Mouse (Mus musculus) large intestine, adult 2 months (tissue): ENCODE data around the gene Xntrpc. TPM values are rescaled to one million over a fixed set of nuclear protein-coding genes. Genes with fewer than 3 reads are reported as not detected.
"Not testable (repeated sequence)": the region's sequence is repeated elsewhere in the genome, so short reads cannot be mapped to it uniquely, and the experiment has no call there.

Experiments
- DNase-seq: peaks from one replicate; pipeline ENCODE4 v3.0.0-alpha.2; 2012; ENCODE audit warnings: low read depth, low spot score
- WGBS: fragments of 180-500 bp; shearing (Covaris S2); methylation state at CpG from one replicate; pipeline ENCODE4 v1.1.7; 2018; 5-methylcytosine and 5-hydroxymethylcytosine counted together
- polyA plus RNA-seq: library from polyadenylated mRNA; depleted of rRNA; stranded (reverse); fragments of >200 nt; gene quantifications from 2 replicates; pipeline ENCODE4 v1.2.3, GENCODE M21; 2012; rRNA removed

Gene Xntrpc
- 1.5 and 2.2 TPM in 2 replicates for polyA plus RNA-seq

DNA sequence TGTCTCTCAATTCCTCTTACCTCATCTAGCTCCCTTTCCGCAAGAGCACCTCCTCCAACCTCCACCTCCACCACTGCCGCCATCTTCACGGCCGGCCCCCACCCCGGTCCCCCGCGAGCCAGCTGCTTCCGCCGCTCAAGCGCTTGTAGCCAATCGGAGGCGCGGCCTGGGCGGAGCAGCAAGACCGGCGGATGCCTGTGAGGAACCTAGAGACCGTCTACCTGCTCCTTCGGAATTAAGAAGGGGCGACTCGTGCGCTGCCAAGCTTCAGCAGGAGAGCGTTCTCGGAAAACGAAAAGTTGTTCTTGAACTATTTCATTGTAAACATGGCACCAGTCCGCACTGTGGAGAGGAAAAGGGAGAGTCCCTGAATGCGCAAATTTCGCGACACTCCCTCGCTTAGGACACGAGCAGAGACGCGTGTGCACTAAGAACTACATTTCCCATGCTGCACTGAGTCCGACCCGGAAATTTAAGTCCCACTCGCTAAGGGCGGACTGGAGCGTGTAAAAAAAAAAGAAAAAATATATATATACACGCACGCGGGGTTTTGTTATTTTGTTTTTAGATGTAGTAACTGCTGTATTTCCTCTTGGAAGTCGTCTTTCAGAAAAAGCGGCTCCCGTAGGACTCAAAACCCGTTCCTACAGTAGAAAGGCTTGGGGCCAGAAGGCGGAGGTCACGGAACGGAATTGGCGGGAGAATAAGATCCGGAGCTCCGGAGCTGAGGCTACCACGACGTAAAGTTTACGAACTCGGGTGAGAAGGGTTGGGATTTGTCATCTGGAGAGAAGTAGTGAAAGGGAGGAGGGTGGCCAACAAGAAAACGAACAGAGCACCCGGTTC lies at the start of gene Xntrpc, which contains the start of the genes Rnf121 and Xndc1:
Xntrpc (plus strand) TSS at position 668 of the 846 bp plus-strand sequence.
Rnf121 (minus strand) TSS at position 424 of the 846 bp plus-strand sequence.
Xndc1 (plus strand) TSS at position 466 of the 846 bp plus-strand sequence.
- under 1% methylated on average over 56 of the region's 56 CpGs for WGBS
- DNase-seq, result peak; percentile 87

DNA sequence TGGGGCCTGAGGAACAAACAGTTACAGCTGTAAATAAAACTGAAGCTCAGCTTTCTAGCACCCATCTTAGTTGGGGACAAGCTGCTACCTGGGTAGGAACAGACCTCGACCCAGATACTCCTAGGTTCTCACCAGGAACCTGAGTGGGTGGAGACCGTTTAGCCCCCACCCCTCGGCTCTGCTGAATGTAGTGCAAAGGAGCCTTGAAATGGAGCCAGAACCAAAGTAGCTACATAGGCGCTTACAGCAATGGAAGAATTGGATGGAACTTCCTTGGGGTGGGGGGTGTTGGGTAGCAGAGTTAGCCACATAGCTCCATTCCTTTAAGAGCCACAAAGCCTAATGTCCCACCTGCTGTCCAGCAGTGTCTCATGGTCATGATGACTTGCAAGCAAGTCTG lies 48.6 kb upstream of the Xntrpc start:
- WGBS, result 54% methylated on average over 4 of the region's 4 CpGs
- DNase-seq, result no peak

GRCm38 (mm10) chr7:102017452-102017851 lies 48.1 kb upstream of the Xntrpc start:
- DNase-seq, result peak; percentile 27

DNA sequence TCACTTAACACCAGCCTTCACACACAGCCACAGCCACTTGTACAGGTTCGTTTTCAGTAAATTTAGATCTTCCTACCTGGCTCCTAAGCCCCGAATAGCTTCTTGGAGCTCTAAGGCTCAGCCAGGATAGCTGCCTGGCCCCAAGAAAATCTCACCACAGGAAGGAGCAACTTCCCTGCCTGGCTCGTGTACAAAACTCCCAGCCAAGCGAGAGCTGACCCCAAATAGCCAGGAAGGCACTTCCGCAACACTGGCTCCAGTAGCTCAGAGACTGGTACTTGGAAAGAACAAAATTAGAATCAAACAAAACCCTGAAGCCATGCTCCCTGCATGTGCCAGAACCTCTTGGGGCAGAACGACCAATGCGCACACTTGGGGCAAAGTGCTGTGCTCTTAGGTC lies 47.5 kb upstream of the Xntrpc start:
- 72% methylated on average over 7 of the region's 7 CpGs for WGBS
- no peak for DNase-seq

More at GRCm38 (mm10) chr7:102017452-102017851, 48.1 kb upstream of the Xntrpc start:
- WGBS, result 15% methylated on average over 5 of the region's 5 CpGs

GRCm38 (mm10) chr7:102018590-102018989 lies 46.9 kb upstream of the Xntrpc start, which contains the start of gene Il18bp:
TSS of gene Il18bp (minus strand) at chr7:102018690.
- no peak for DNase-seq

DNA sequence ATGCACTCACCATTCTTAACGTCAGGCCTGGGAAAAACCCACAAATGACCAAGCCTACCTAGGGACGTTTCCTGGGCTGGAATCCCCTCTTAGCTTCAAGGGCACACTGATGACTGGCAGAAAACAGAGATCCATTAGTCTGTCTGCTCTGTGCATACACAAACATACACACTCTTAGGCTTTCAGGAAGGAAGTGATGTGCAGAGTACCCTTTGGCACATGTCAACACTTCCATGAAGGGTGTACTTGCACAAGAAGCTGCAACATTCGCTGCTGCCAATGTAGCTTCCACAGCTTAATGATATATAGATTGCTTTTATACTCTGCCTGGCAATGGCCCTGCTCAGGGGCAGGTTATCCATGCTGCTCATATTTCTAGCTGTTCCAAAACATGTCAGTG lies 46.2 kb upstream of the Xntrpc start:
- DNase-seq, result no peak
- WGBS, result 62% methylated on average over 3 of the region's 3 CpGs

More at GRCm38 (mm10) chr7:102018590-102018989, 46.9 kb upstream of the Xntrpc start, which contains the start of gene Il18bp:
- WGBS, result 86% methylated on average over 3 of the region's 3 CpGs

DNA sequence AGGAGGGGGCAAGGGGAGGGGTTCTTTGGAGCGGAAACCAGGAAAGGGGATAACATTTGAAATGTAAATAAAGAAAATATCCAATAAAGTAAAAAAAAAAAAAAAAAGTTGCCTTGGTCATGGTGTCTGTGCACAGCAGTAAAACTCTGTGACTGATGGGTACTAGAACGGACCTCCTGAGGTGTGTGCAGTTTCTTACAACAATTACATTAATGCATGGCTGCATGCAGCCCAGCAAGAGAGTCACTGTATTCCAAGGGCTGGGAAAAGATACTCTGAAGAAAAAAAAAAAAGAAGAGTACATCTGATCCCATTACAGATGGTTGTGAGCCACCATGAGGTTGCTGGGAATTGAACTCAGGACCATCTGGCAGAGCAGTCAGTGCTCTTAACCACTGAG lies 44.6 kb upstream of the Xntrpc start:
- not testable (repeated sequence) for DNase-seq
- WGBS, result 87% methylated on average over 2 of the region's 2 CpGs

DNA sequence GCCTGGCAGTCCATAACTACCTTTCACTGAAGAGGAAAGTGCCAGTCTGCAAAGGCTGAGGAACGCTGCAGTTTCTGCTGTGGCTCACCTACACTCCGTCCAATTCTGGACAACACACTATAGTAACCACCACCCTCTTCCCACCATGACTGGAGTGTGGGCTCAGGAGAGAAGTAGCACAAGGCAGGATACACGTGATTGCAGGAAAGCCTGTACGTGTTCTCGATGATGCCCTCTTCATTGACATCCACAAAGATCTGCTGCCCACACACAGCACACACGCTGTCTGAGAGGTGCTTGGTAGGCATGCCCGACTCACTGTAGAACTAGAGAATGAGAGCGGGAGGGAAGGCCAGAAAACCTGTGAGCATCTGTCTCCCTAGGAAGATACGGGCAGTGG lies 41.7 kb upstream of the Xntrpc start:
- DNase-seq, result no peak
- WGBS, result 94% methylated on average over 9 of the region's 9 CpGs

DNA sequence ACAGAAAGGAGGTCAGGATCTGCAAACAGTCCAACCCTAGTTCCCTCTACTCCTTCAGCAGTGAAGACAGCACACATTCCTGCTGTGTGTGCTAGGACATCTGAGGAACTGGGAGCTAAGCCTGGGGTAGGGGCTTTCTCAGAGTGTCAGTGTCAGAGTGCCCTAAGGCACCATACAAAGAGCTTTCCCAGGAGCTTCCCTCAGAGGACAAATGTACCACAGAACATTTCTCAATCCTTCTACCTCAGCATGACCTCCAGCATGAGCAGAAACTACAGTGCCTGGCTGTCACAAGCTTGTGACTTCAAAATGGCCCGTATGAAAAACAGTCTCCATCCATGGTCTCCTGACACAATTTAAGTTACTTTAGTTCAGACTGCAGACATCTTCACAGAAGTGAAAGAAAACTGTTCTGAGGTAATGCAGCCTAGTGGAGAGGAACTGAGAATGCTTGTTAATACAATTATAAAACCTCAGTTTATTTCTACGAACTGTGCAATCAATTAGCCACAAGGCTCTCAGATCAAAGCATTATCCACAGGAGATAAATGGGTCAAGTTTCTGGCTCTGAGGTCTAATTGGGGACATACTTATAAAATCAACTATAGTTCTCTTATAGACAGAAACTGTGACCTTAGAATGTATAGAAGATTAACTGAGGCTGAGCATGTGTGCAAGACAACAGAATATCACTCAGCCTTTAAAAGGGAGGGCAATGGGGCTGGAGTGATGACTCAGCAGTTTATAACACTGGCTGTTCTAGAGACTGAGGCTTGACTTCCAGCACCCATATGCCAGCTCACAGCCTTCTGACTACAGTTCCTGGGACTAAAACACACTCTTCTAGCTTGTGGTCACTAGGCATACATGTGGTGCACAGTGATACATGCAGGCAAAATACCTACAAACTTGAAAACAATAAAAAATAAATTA lies 40.1 kb upstream of the Xntrpc start:
- WGBS, result 86% methylated on average over 2 of the region's 2 CpGs
- no peak for DNase-seq

DNA sequence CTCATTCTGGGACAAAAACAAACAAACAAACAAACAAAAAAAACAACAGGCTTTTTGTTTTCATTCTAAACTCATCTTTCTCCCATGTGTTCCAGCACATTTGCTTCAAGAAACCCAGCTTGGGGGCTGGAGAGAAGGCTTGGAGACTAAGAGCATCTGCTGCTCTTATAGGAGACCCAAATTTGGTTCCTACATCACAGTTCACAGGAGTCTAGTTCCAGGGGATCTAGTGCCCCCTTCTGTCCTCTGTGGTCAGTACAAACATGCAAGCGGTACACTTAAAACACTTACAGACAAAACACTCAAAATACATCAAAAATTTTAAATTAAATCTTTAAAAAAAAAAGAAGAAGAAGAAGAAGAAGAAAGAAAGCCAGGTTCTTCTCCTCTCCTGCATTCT lies 30.6 kb upstream of the Xntrpc start:
- no peak for DNase-seq

DNA sequence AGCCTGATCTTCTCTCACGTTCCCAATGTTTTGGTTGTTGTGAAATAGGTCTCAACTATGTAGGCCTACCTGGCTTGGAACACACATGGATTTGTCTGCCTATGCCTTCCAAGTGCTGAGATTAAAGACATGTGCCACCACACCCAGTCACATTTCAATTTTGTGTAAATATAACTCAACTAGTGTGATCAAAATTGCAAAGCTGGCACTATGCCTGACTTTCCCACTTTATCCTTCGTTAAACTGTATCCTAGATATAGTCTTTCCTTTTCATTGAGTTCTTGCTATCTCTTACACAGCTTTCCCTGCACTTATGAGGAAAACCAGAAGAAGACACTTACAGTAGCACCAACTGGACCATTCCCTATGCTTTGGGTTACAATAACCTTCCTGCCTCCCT lies 30.0 kb upstream of the Xntrpc start:
- DNase-seq, result no peak
- WGBS, result 60% methylated on average over 2 of the region's 2 CpGs

More for the DNA sequence above, 30.6 kb upstream of the Xntrpc start:
- WGBS, result 98% methylated on average over 1 of the region's 1 CpGs

DNA sequence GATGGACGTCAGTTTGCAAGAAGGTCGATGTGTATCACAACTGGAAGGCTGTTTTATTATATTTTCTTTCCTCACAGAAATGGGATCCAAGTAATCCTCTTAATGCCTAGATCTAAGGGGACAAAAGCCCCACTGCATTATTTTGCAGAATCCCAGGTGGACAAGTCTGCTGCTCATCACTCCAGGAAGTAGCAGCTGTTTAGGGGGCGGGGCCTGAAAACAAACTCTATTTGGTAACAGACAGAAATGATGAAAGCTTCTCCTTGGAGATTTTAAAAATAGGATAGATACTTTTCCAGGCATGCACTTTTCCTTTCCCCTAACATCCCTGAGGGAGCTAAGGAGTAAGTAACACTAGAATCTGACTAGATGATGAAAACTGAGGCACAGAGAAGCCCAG lies 28.2 kb upstream of the Xntrpc start:
- no peak for DNase-seq
- WGBS, result 85% methylated on average over 3 of the region's 3 CpGs

GRCm38 (mm10) chr7:102042314-102042713 lies 23.2 kb upstream of the Xntrpc start:
- WGBS, result 20% methylated on average over 2 of the region's 2 CpGs
- no peak for DNase-seq

DNA sequence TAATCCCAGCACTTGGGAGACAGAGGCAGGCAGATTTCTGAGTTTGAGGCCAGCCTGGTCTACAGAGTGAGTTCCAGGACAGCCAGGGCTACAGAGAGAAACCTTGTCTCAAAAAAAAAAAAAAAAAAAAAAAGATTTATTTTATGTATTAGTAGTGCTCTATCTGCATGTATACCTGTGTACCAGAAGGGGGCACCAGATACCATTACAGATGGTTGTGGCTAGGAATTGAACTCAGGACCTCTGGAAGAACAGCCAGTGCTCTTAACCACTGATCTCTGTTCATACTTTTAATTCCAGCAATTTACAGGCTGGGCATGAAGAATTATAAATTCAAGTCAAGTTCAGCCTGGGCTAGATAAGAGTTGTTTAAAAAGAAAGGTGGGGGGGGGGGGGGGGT lies 17.0 kb upstream of the Xntrpc start:
- DNase-seq, result not testable (repeated sequence)

DNA sequence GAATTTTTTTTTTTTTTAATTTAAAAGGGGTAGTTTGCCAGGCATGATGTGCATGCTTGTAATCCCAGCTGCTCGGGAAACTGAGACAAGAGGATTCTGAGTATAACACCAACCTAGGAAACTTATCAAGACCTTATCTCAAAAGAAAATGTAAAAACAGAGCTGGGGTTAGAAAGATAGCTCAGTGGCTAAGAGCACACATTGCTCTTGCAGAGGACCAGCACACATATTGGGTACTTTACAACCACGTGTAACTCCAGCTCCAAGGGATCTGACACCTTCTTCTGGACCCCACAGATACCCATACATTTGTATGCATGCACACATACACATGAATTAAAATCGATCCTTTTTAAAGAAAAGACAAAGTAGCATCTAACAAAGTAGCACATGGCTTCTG lies 4.2 kb upstream of the Xntrpc start:
- DNase-seq, result no peak
- WGBS, result 65% methylated on average over 3 of the region's 3 CpGs

DNA sequence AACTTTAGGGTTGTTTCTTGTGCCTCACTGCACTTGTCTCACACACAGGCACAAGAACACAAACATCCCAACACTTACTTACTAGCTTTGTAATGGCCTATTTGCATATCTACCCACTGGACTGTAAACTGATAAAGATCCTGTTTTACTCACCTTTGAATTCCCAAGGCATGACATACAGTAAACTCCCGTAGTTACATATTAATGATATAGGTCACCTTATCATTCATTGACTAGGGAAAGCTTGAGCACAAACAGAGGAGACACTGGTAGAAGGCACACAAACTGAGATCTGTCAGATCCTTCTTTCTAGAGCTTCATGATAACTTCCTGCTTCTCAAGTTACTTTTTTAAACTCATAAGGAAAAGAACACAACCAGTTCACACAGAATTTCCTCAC lies 3.3 kb upstream of the Xntrpc start:
- DNase-seq, result peak; percentile 70
- WGBS, result 42% methylated on average over 1 of the region's 1 CpGs

DNA sequence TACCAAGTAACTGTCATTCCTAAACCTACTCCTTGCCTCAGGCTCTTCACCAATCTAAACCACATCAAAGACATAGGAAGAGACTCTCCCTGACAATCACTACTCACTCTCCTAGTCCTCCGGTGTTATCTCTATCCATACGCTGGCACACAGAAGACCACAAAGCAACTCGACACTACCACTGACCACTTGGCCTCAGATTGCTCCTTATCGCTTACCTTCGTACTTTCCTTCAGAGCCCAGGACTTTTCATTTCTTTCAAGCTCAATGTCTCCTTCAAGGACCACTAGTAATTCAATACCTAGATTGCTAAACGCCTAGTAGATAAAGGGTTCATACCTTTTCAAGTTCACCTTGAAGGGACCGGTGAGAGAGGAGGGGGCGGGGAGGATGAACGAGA lies 1.6 kb upstream of the Xntrpc start:
- DNase-seq, result no peak
- 57% methylated on average over 9 of the region's 9 CpGs for WGBS

DNA sequence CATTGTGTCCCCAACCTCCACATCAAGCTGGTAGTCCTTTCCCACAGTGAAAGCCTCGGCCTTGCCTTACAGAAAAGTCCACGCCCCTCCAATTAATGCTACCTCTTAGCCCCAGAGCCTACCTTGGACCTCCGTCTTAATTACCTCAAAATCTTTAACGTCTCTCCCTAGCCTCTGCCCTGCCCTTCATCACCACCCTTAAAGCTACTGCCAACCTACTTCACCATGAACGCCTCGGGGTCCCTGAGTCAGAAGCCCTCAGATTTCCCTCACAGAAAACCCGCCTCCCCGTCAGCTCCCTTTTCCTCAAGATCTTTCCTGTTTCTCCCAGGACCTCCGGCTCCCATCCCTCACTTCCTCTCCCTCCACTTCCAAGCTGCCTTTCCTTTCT lies 863 bp upstream of the Xntrpc start:
- DNase-seq, result no peak
- 1% methylated on average over 9 of the region's 9 CpGs for WGBS

GRCm38 (mm10) chr7:102066363-102066762 lies 850 bp downstream of the Xntrpc start:
- 53% methylated on average over 6 of the region's 6 CpGs for WGBS
- DNase-seq, result no peak

GRCm38 (mm10) chr7:102076714-102077296 lies 11.3 kb downstream of the Xntrpc start:
- 82% methylated on average over 7 of the region's 7 CpGs for whole genome bisulfite sequencing
- DNase-seq, result no peak
